Mouse (Mus musculus) olfactory bulb, adult 2 months (tissue): ENCODE measurements around the gene Pcbd1.

Experiments
- CTCF ChIP-seq: fragments of 200-500 bp; IDR thresholded peaks from 2 replicates; pipeline ENCODE4 v1.5.1; 2012; ENCODE audit warnings: low read depth, mild to moderate bottlenecking, low read length, moderate library complexity; ENCODE audit not compliant: insufficient read depth
- POLR2A ChIP-seq: fragments of 200-500 bp; IDR thresholded peaks from 2 replicates; pipeline ENCODE4 v1.6.1; 2012; ENCODE audit warnings: mild to moderate bottlenecking, low read depth, low read length, moderate library complexity; ENCODE audit not compliant: insufficient read depth

DNA sequence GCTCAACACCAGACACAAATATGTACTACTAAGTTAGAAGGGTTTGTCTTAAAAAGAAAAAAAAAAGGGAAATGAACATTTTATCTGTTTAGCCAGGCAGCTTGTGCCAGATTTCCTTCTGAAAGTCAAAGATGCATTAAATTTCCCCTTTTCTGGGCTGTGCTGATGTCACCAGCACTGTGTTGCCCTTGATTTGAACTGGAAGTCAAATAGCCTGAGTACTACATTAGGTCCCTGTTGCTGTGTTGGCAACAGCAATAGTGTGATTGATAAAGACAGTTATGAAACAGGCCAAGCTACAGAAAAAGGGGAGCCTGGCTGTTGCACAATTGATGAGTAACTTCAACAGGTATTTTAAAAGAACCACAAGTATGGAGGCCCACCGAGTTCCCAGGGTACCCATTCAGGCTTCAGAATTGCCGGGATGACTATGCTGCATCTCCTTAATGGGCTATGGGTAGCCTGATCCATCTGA, 25.2 kb downstream of the Pcbd1 start:
- TF ChIP-seq CTCF (no peak), POLR2A (no peak)
